Mouse (Mus musculus) liver, embryonic 14.5 days (tissue): ENCODE results near the gene Dnm2. TPM values are rescaled to one million over a fixed set of nuclear protein-coding genes. Genes with fewer than 3 reads are reported as not detected.

Source experiments
- ATAC-seq: fragments of 200-750 bp; cut with Nextera tagmentation; 2 replicates; pipeline ENCODE4 v1.8.0; 2017; ENCODE audit warnings: moderate number of reproducible peaks, mild to moderate bottlenecking, moderate library complexity; ENCODE audit not compliant: insufficient read depth
- DNase-seq, 3 experiments: peaks; one replicate each; pipeline ENCODE4 v3.0.0-alpha.2; 2012 to 2013; ENCODE audit warnings: low read depth in 3 of 3, low spot score in 3 of 3
- H3K27ac ChIP-seq: fragments of 300-500 bp; sonication (generic); 2 replicates; pipeline ENCODE4 v1.5.1; 2014; ENCODE audit warnings: moderate library complexity, mild to moderate bottlenecking, control low read depth, inconsistent platforms
- H3K27me3 ChIP-seq: fragments of 300-500 bp; sonication (generic); 2 replicates; pipeline ENCODE4 v1.6.1; 2014; ENCODE audit warnings: mild to moderate bottlenecking, low read length, moderate library complexity; ENCODE audit not compliant: control insufficient read depth, insufficient read depth
- H3K36me3 ChIP-seq: fragments of 300-500 bp; sonication (generic); replicated peaks from 2 replicates; pipeline ENCODE4 v1.6.1; 2014; ENCODE audit warnings: low read depth; ENCODE audit not compliant: control insufficient read depth, insufficient read depth
- H3K4me1 ChIP-seq, 2 experiments: fragments of 200-500 bp in 1 of 2; fragments of 300-500 bp in 1 of 2; sonication (generic) in 1 of 2; replicated peaks; 2 replicates each; pipeline ENCODE4 v1.6.1; 2012 to 2014; ENCODE audit warnings: antibody characterized with exemption in 1 of 2, inconsistent platforms in 1 of 2, low read length in 1 of 2; ENCODE audit not compliant: control insufficient read depth in 2 of 2, insufficient read depth in 2 of 2
- H3K4me2 ChIP-seq: fragments of 300-500 bp; sonication (generic); 2 replicates; pipeline ENCODE4 v1.6.1; 2014; ENCODE audit warnings: low read depth, mild to moderate bottlenecking, control low read depth, moderate library complexity
- H3K4me3 ChIP-seq, 2 experiments: fragments of 200-500 bp in 1 of 2; fragments of 300-500 bp in 1 of 2; sonication (generic) in 1 of 2; 2 replicates each; pipeline ENCODE4 v1.5.1; 2012 to 2014; ENCODE audit warnings: low read depth in 2 of 2, low read length in 2 of 2, mild to moderate bottlenecking in 2 of 2, control low read depth in 1 of 2, inconsistent platforms in 1 of 2, moderate library complexity in 1 of 2; ENCODE audit not compliant: insufficient read depth in 1 of 2
- H3K9ac ChIP-seq: fragments of 300-500 bp; sonication (generic); replicated peaks from 2 replicates; pipeline ENCODE4 v1.6.1; 2014; ENCODE audit warnings: mild to moderate bottlenecking, control low read depth, moderate library complexity
- H3K9me3 ChIP-seq: fragments of 300-500 bp; sonication (generic); 2 replicates; pipeline ENCODE4 v1.6.1; 2016; ENCODE audit warnings: low read length, mixed read lengths; ENCODE audit not compliant: control insufficient read depth
- CTCF ChIP-seq: IDR thresholded peaks from 2 replicates; pipeline ENCODE4 v1.5.1; 2016; ENCODE audit warnings: antibody characterized with exemption, low read depth, control low read depth
- EP300 ChIP-seq: IDR thresholded peaks from 2 replicates; pipeline ENCODE4 v1.6.1; 2016; ENCODE audit warnings: antibody characterized with exemption, low read depth
- WGBS: fragments of 180-500 bp; shearing (Covaris S2); extraction: QIAGEN DNeasy Blood & Tissue Kit; methylation state at CpG from one replicate; pipeline ENCODE4 v1.1.7; 2014; ENCODE audit not compliant: insufficient replicate concordance; 5-methylcytosine and 5-hydroxymethylcytosine counted together
- polyA plus RNA-seq, 2 experiments: library from polyadenylated mRNA; depleted of rRNA in 1 of 2; stranded (reverse) in 1 of 2; unstranded in 1 of 2; fragments of >200 nt; fragmentation: Nextera tagmentation in 1 of 2; extraction: Ambion mirVana in 1 of 2; gene quantifications; 2 replicates each; pipeline versions ENCODE4 v1.2.1 to v1.2.3; 2012 to 2014

Dnm2 gene
- polyA plus RNA-seq, 2 experiments, result 31.6 to 36.8 TPM

DNA sequence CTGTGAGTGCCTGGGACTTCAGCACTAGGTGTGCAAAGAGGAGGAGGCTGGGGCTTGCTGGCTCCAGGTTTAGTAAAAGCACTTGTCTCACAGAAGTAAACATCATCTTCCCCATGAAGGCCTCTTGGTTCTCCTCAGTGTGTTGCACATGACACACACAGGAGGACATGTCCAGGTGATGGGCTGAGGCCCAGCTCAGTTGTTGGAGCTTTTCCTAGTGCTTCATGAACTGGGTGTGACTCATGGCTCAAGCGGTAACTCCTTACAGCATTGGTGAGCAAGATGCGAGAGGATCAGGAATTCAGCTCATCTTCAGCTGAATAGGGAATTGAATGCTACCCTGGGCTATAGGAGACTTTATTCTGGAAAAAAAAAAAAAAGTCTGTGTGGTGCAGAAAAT, 73.0 kb downstream of the Dnm2 start:
- TF ChIP-seq CTCF (no peak), EP300 (no peak)
- Histone ChIP-seq H3K36me3 (peaks cover 18% of the 10 kb centered on the region), H3K4me2 (no peak overlapping the region), H3K9me3 (no peaks in the 10 kb centered on the region), H3K4me3 (no peak overlapping the region), H3K9ac (no peak overlapping the region), H3K27me3 (no peaks in the 10 kb centered on the region), H3K4me1 (no peaks in the 10 kb centered on the region), H3K27ac (no peak overlapping the region)
- DNase-seq (no peak), ATAC-seq (no peak)
- 85% methylated on average over 2 of the region's 2 CpGs for WGBS

DNA sequence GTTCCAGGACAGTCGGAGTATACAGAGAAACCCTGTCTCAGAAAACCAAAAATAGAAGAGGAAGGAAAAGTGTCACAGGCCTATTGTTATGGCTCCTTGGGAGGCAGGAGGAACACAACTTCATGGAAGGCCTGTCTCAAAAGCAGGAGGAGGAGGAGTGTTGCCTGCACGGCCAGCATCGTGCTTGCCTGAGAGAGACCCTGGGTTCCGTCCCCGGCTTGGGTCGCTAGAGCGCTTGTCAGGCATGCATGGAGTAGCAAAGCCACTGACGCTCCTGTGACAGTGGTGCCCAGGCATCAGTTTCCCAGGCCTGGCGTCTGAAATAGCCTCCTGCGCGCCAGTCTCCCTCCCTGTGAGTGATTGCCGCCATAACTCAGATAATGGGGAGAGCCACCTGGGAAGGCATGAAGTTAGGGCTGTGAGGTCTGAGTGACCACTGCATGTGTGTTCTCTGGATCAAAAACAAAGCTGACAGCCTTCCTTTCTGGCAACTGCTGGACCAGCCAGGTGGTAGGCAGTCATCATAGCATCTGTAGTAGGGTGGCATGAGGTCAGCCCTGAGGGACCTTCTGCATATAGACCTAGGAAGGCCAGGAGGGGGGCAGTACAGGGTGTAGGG, 73.7 kb downstream of the Dnm2 start:
- Histone ChIP-seq H3K4me3 (no peak overlapping the region), H3K4me2 (no peak overlapping the region), H3K4me1 (no peaks in the 10 kb centered on the region), H3K27ac (no peak overlapping the region), H3K9ac (no peak overlapping the region), H3K9me3 (no peaks in the 10 kb centered on the region), H3K36me3 (peaks cover 21% of the 10 kb centered on the region), H3K27me3 (no peaks in the 10 kb centered on the region)
- WGBS, result 88% methylated on average over 12 of the region's 12 CpGs
- DNase-seq, result no peak
- TF ChIP-seq EP300 (no peak), CTCF (no peak)
- no peak for ATAC-seq

DNA sequence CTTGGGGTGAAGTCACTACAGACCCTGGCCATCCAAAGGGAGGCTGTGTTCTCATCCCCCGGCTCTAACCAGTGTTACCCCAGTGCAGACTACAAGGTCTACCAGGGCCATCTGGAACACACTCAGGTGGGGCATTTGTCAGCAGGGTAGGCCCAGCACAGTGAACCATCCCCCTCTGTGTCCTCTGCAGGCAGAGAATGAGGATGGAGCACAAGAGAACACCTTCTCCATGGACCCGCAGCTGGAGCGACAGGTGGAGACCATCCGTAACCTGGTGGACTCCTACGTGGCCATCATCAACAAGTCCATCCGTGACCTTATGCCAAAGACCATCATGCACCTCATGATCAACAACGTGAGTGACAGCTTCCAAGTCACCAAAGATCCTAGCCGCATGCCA, 78.6 kb downstream of the Dnm2 start:
- no peak overlapping the region for H3K27ac ChIP-seq
- H3K9ac ChIP-seq, result no peak overlapping the region
- peaks cover 34% of the 10 kb centered on the region for H3K36me3 ChIP-seq
- TF ChIP-seq CTCF (no peak), EP300 (no peak)
- H3K27me3 ChIP-seq, result no peaks in the 10 kb centered on the region
- no peaks in the 10 kb centered on the region for H3K4me1 ChIP-seq
- no peak overlapping the region for H3K4me3 ChIP-seq
- no peak overlapping the region for H3K4me2 ChIP-seq
- ATAC-seq (no peak), DNase-seq (no peak)
- 91% methylated on average over 8 of the region's 8 CpGs for WGBS
- no peaks in the 10 kb centered on the region for H3K9me3 ChIP-seq

DNA sequence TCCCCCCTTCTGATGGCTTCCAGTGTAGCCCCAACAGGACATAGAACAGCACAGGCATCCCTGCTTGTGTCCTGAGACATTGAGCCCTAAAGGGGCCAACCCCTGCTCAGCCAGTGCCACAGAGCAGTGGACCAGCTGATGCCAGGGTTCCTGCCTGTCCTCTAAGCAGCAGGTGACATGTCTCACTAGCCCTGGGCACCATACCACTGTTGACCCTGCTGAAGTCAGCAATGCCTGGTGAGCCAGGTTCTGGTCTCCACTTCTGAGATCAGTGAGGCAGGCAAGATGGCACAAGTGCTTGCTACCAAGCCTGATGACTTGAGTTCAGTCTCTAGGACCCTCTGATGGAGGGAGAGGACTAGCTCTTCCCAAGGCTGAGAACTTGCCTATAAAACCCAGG, 81.1 kb downstream of the Dnm2 start:
- Histone ChIP-seq H3K27ac (no peak overlapping the region), H3K36me3 (peaks cover 30% of the 10 kb centered on the region), H3K4me3 (no peak overlapping the region), H3K9ac (no peak overlapping the region), H3K4me1 (peaks cover 3 to 14% of the 10 kb centered on the region in 2 experiments), H3K27me3 (no peaks in the 10 kb centered on the region), H3K9me3 (no peaks in the 10 kb centered on the region), H3K4me2 (no peak overlapping the region)
- no peak for TF ChIP-seq EP300
- TF ChIP-seq CTCF, result no peak
- no peak for ATAC-seq
- no peak for DNase-seq

DNA sequence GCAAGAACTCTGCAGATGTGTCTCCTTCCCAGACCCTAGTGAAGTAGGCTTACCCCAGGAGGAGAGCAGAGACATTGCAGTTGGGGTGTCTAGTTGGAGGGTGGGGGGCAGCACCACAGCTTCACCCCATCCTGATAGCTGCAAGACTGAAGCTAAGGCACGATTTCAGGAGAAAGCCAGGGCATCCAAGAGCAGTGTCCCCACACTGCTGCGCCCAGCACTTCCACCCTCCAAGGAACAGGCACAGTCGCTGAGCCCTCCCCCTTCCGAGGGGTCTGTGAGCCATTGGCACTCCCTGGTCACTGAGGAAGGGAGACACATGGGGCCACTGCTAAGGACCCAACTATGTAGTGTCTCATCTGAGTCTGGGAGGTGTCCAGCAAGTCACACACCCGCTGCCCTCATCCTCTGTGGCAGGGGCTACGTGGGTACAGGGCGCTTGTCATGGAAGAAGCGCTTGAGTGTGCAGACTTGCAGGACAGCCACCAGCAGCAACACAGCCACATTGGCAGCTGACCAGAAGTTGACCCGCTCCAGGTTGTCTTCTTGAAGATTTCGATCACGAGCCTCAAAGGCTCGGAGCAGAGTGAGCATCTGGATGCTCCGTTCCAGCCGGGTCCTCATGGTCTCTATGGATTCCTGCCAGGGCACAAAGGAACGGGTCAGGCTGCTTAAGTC, 83.2 kb downstream of the Dnm2 start:
- peaks cover 7 to 19% of the 10 kb centered on the region in 2 experiments for H3K4me1 ChIP-seq
- H3K27me3 ChIP-seq, result no peaks in the 10 kb centered on the region
- H3K9me3 ChIP-seq, result no peaks in the 10 kb centered on the region
- H3K9ac ChIP-seq, result no peak overlapping the region
- H3K27ac ChIP-seq, result no peak overlapping the region
- WGBS, result 85% methylated on average over 15 of the region's 15 CpGs
- no peak for TF ChIP-seq EP300
- TF ChIP-seq CTCF, result no peak
- no peak overlapping the region for H3K4me2 ChIP-seq
- H3K4me3 ChIP-seq, result no peak overlapping the region
- ATAC-seq (no peak), DNase-seq (no peak)
- H3K36me3 ChIP-seq, result peaks cover 30% of the 10 kb centered on the region
